Mouse (Mus musculus) brain, embryonic 14.5 days (tissue): ENCODE results near the gene 1110017D15Rik.

Source experiments
- CTCF ChIP-seq: fragments of 200-500 bp; IDR thresholded peaks from 2 replicates; pipeline ENCODE4 v1.5.1; 2012; ENCODE audit warnings: inconsistent platforms, mild to moderate bottlenecking, moderate library complexity, borderline replicate concordance; ENCODE audit not compliant: insufficient read depth, insufficient read length; ENCODE audit errors: extremely low read depth
- POLR2A ChIP-seq: fragments of 200-500 bp; IDR thresholded peaks from 2 replicates; pipeline ENCODE4 v1.6.1; 2012; ENCODE audit warnings: mild to moderate bottlenecking, inconsistent platforms, borderline replicate concordance; ENCODE audit not compliant: poor library complexity, insufficient read depth, insufficient read length, severe bottlenecking; ENCODE audit errors: extremely low read depth

GRCm38 (mm10) chr4:41471384-41471689 is 45.8 kb downstream of the 1110017D15Rik start:
- TF ChIP-seq CTCF (no peak), POLR2A (no peak)
